Mouse (Mus musculus): ENCODE measurements around the gene Baiap2l2.

DNA sequence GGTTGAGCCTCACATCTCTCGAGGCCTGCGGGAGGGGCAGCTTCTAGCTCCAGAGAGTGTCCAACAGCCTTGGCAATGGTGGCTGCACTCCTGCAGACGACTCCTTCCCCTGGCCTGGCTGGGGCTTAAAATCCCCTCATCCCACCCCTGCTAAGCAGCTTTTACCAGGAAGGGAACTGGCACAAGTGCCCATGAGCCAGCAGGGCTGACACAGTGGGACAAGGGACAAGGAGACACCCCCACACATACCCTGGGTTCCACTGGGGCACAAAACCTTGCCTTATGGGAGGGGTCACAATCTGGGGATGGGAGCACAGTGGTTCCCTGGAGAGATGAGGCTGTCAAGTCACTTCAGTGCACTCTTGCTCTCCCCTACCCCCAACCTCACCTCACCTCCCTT lies 30.7 kb downstream of the Baiap2l2 start, which contains the start of gene Slc16a8:
- TF ChIP-seq POLR2A (IDR thresholded peaks at IDR 0.05; ENCODE audit: low read depth, low read length): no peak
- TF ChIP-seq CTCF (IDR thresholded peaks at IDR 0.05; ENCODE audit: borderline replicate concordance, insufficient read depth, low read length): no peak

All from embryonic fibroblast, embryonic 13.5 days (primary cell).